Mouse (Mus musculus): ENCODE results near the gene Il19.
A peak's percentile ranks its signal among the peaks of the same experiment; 100 is the strongest.

Gene Il19

GRCm38 (mm10) chr1:130940065-130940687, at the start of gene Il19:
TSS of gene Il19 (minus strand) at chr1:130940115.
- DNase-seq (ENCODE audit: low spot score), result no peak

DNA sequence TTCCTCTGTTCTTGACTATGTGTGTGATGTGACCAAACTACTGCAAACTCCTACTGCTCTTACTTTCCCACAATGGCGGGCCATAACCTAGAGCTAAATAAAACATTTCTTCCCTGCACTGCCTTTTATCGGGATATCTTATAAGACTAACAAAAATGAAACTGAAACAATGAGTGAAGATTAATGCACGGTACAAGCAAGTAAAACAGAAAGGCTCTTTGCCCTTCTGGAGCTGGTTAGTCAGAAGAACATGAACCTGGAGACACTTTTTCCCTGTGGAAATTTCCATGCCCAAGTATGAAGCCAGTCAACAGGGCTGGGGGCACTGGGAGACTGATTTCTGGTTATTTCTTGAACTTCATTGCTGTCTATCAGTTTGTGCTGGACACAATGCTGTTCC, 49.4 kb upstream of the Il19 start:
- DNase-seq (ENCODE audit: low spot score), result no peak

GRCm38 (mm10) chr1:130987418-130987817, 47.5 kb upstream of the Il19 start:
- DNase-seq (ENCODE audit: low spot score), result no peak

- no peak for DNase-seq (ENCODE audit: low spot score)
Measured at GRCm38 (mm10) chr1:130987001-130987400, 47.1 kb upstream of the Il19 start.

- no peak for DNase-seq (ENCODE audit: low spot score)
Measured at GRCm38 (mm10) chr1:130984441-130984840, 44.5 kb upstream of the Il19 start.

DNA sequence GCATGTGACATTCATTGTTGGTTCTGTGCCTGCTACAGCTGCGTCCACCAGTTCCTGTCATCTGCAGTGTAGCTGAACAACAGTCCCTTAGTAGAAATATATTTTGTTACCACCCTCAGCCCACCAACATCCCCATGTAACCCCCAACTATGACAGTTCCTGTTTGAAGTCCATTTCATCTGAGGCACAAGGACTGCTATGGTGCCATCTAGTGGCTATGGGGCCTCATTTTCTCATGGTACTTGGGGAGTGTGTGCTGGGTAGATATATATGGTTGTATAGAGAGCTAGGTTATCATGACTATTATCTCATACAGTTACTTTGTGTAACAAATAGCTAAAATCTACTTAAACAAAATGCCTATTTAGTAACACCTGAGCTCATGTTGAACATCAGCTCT, 39.5 kb upstream of the Il19 start:
- peak; percentile 69 for DNase-seq (ENCODE audit: low spot score)

DNA sequence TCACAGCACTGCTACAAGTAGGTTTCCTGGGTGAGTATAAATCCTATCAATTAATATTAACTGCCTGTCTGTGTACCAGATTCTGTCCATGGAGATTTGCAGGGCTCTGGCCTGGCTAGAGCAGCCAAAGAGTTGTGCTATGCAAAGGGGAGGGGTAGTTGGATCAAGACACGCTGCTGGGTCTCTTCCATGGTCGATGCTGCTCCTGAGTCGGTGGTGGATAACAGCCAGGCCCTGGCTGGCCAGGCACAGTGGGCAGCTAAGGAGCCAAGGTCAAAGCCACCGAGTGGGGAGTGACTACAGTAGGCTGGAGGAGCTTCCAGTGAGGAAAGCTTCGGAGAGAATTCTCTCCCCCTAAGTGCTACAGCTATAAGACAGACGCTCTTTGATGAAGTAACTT, 24.0 kb upstream of the Il19 start:
- no peak for DNase-seq (ENCODE audit: low spot score)

- DNase-seq (ENCODE audit: low spot score), result no peak
Measured at GRCm38 (mm10) chr1:130946920-130947319, 7.0 kb upstream of the Il19 start.

GRCm38 (mm10) chr1:130941801-130942200, 1.9 kb upstream of the Il19 start:
- DNase-seq (ENCODE audit: low spot score), result no peak

DNA sequence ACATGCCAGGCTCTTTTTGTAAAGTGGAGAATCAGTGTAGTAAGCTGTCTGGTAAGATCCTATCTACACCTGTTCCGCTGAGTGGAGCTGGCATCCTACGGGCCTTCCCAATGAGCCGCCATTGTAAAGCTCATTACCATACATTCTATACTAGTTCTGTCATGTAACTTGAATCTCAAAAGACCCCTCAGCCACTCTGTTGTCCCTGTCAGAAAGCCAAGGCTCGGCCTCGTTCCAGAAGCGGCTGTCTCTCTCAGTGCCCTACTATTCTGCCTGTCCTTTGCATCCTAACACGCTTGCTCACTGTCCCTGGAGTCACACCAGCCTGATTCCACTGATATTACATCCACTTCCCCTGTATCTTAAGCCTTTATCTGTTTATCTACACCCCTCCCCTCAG, 1.7 kb downstream of the Il19 start:
- no peak for DNase-seq (ENCODE audit: low spot score)

DNA sequence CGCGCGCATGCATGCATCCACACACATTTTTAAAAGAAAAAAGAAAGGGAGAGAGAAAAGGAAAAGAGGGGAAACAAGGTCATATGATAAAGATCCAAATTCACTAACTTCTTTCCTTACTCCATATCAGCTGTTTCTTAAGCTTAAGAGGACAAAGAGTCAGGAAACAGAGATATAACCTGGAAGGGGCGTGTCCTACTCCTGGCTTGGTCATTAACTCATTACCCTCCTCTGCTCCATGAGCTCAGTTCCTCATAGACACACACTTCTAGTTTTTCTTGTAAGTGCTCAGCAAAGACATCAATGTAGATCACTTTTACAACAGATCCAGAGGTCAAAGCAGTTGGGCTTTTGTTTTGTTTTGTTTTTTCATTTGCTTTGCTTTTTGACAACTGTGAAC, 2.7 kb downstream of the Il19 start:
- no peak for DNase-seq (ENCODE audit: low spot score)

GRCm38 (mm10) chr1:130936351-130936750, 3.6 kb downstream of the Il19 start:
- DNase-seq (ENCODE audit: low spot score), result no peak

DNA sequence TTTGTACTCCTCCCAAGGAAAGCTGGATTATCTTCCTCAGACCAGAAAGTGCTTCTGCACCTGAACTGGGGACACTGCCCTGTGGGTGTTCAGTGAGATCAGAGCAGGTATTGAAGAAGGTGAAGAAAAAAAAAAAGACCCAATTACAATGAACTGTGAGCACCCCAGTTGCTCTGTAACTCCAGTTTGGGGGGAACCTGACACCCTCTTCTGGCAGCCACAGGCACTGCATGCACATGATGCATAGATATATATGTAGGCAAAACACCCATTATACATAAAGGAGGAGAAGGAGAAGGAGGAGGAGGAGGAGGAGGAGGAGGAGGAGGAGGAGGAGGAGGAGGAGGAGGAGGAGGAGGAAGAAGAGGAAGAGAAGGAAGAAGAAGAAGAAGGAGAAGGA, 13.4 kb downstream of the Il19 start:
- DNase-seq (ENCODE audit: low spot score), result no peak

- no peak for DNase-seq (ENCODE audit: low spot score)
Measured at GRCm38 (mm10) chr1:130918323-130918980, 21.5 kb downstream of the Il19 start.

DNA sequence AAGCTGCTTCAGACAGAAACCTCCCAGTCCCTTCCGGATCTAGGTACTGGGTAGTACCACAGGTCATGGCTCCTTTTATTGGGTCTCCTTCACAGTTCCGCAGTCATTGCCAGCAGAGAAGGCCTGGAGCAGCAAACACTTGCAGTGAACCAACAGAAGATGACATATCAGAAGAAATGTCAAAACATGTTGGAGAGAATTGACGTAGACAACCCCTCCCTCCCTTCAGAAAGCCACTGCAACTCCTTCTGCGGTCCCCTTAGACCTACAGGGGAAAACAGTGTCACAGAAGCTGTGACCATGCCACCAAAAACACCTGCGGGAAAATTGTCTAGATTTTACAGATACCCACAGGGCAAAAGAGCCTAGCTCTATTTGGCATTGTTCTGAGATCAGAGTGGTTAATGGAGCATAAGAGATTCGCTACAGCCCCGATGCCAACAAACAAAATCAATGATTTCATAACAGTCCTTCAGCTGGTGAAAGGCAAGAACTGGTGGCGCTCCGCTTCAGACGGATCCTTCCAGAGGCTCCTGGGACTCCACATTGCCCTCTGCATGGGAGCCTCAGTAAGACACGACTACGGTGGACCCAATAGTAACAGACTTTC, 28.4 kb downstream of the Il19 start, which contains the start of gene Il20:
Il20 (minus strand) TSS at position 51 of the 610 bp plus-strand sequence.
- peak; percentile 26 for DNase-seq (ENCODE audit: low spot score)

GRCm38 (mm10) chr1:130902505-130902904, 37.4 kb downstream of the Il19 start:
- DNase-seq (ENCODE audit: low spot score), result no peak

DNA sequence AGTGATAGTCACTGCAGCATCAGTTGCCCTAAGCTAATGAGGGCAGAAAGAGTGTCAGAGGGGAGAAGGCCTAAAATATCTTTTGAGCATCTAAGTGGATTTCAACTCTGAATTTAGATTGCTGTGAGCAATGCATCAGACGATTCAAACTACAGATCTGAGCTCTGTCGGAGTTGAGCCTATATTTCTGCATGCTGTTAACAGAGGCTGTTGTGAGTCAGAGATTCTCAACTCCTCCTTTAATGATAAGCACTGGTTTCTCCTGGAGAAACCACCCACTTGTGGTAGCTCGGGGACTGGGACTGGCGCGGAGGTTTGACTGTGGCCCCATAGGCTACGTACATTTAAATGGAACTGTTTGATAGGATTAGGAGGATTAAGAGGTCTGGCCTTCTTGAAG, 45.4 kb downstream of the Il19 start:
- DNase-seq (ENCODE audit: low spot score), result no peak

DNA sequence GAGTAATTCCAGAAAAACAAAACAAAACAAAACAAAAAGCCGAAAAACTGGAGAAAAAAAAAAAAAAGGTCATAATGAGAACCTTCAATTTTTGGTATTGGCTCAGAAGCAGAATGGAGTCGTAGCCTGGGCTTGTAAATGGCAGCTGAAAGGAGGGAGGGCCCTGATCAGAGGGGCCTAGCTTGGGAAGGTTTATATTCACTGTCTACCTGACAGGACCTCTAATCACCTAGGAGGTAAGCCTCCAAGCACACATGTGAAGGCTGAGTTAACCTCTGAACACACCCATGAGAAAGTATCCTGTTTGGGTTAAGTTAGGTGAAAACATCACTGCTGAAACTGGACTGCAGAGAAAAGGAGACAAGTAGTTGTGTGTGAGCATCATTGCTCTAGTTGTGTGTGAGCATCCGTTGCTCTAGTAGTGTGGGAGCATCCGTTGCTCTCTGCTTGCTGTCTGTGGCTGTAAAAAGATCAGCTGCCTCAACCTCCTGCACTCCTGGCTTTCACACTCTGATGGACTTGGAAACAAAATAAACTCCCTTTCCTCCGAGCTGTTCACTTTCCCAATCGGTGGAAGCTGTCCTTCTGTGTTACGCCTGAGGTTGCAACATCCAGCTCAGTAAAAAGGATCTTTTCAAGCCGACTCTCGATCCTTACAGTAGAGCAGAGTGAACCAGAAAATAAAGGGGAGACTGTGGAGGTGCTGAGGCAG, 46.4 kb downstream of the Il19 start:
- DNase-seq (ENCODE audit: low spot score), result no peak

- DNase-seq (ENCODE audit: low spot score), result no peak
Measured at GRCm38 (mm10) chr1:130892446-130892845, 47.5 kb downstream of the Il19 start.

GRCm38 (mm10) chr1:130887354-130887753, 52.6 kb downstream of the Il19 start, which contains the start of gene Il24:
TSS of gene Il24 (minus strand) at chr1:130887454.
- DNase-seq (ENCODE audit: low spot score), result no peak

- DNase-seq (ENCODE audit: low spot score), result no peak
Measured at GRCm38 (mm10) chr1:130883146-130883545, 56.8 kb downstream of the Il19 start.
